Mouse (Mus musculus): ENCODE data around the gene Suox.

- TF ChIP-seq CTCF (IDR thresholded peaks at IDR 0.05; ENCODE audit: control insufficient read depth, insufficient read depth, insufficient read length) (no peak), USF1 (IDR thresholded peaks at IDR 0.05; ENCODE audit: low read depth) (no peak), MAX (IDR thresholded peaks at IDR 0.05) (no peak), CEBPB (IDR thresholded peaks at IDR 0.05; ENCODE audit: low read depth) (no peak), MYOD1 (IDR thresholded peaks at IDR 0.05; ENCODE audit: control insufficient read depth, insufficient read length, low read depth) (no peak)
Observed at GRCm38 (mm10) chr10:128662465-128662864, 11.4 kb downstream of the Suox start.

All from C2C12 (cell line).